Mouse (Mus musculus) megakaryocyte-erythroid progenitor cell, adult 5-6 weeks (primary cell): ENCODE results near the gene Crhr1. TPM values are rescaled to one million over a fixed set of nuclear protein-coding genes. Genes with fewer than 3 reads are reported as not detected.

Experiments
- ATAC-seq: replicated peaks from 2 replicates; pipeline ENCODE4 v1.8.0; 2016; ENCODE audit warnings: mild to moderate bottlenecking, inconsistent platforms; ENCODE audit not compliant: severe bottlenecking, poor library complexity, low FRiP score, low TSS enrichment
- total RNA-seq, 2 experiments: library from RNA; stranded (forward) in 1 of 2; stranded (reverse) in 1 of 2; fragments of 200-1000, 215-1000 nt in 1 of 2; fragments of >200 nt in 1 of 2; fragmentation: Nextera tagmentation in 1 of 2; gene quantifications; 2 replicates each; pipeline ENCODE4 v1.2.3; 2014 to 2017

Gene Crhr1
- total RNA-seq (2014; fragmentation: Nextera tagmentation) (not detected in 2 replicates), total RNA-seq (2017) (not detected in 2 replicates)

DNA sequence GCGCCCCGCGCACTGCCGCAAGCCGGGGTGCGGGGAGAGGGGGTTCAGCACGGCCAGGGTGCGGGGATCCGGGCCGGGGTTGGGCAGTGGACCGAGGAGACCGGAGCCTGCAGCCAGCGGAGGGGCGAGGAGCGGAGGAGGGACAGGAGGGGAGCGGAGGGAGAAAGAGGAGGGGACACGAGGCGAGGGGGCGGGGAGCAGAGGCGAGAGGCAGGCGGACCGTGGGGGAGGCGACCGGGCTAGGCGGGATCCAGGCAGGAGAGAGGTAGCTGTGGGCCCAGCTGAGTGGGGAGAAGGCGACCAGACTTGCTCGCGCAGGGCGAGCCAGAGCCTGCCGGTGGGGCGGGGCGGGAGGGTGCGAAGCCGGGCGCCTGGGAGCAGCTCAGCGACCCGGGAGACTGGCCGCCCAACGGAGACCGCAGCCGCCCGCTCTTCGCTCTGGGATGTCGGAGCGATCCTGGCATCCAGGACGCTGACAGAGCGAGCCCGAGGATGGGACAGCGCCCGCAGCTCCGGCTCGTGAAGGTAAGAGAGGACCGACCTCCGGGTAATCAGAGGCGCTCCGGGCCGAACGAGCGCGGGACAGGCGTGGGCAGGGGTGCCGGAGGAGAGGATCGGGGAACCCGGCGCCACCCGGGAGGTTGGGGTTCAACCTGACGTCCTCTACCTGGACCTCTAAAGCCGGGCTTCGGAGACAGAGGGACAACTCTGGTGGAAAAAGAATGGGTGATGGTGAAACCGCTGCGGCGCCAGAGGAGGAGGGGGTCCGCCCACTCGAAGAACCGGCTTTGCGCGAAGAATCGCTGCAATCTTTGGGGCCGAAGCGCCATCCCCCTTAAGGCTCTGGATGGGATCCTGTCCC, at the start of gene Crhr1:
TSS of gene Crhr1 (plus strand) at position 276 of the 862 bp plus-strand sequence.
- ATAC-seq, result no peak

DNA sequence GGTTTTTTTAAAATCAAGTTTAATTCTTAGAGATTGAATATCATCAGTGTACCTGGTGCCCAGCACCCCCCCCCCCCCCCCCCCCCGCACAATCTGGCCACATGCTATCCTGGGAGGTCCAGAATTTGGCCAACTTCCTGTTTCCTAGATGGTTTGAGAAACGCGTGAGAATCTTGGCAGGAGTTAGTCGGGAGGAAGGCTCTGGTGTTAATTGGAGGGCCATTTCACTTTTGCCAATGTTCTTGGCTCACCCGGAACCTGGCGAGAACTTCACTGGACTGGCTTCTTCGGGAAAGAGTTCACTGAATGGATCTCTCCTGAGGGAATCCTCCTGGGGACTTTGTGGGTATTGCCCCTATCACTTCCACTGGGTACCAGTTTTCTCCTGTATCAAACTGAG, 49.4 kb upstream of the Crhr1 start:
- ATAC-seq, result no peak

DNA sequence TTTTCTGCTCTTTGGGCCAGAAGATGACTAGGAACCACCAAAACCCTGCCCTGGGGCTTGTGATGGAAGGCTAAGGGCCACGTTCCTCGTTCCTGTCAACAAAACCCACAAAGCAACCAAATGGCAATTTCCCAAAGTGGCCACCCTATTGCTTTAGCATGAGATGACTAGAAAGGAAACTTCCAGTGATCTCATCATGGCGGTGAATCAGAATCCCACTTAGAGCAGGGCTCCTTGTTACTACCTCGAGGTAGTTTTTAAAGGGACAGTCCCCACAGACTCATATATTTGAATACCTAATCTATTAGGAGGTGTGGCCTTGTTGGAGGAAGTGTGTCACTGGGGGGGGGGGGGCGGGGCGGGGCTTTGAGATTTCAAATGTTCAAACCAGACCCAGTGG, 48.9 kb upstream of the Crhr1 start:
- no peak for ATAC-seq

DNA sequence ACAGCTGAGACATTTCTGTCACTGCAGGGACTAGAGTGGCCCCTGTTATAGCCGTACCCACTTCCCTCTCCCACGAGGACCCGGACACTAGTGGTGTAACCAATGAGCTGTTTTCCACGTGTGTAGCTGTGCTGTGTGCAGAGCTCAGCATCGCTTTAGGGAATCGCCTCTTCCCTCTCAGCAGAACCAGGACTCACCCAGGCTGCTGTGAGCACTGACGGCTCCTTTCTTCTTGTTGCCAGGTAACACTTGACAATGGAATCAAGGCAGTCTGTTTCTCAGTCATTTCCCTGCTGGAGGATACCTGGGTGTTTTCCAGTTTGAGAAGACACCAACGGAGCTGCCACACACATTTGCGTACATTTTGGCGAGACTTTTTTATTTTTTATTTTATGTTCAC, 44.1 kb upstream of the Crhr1 start:
- no peak for ATAC-seq

DNA sequence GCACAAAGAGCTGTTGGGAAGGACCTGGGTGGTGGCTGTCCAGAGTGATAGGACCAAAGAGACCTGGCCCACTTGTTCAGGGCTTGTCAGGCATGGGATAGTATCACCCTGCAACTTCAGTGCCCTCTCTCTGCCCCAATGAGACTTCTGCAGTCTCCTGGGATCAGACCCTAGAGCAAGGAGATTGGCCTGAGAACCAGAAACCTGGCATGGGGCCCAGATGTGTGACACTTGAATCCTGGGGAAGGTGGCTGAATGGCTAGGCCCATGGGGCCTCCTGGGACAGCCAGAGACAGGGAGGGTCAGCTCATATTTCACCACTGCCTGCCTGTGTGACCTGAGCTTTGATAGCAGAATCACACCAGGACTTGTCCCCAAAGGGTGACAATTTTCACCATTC, 41.9 kb upstream of the Crhr1 start:
- ATAC-seq, result no peak

DNA sequence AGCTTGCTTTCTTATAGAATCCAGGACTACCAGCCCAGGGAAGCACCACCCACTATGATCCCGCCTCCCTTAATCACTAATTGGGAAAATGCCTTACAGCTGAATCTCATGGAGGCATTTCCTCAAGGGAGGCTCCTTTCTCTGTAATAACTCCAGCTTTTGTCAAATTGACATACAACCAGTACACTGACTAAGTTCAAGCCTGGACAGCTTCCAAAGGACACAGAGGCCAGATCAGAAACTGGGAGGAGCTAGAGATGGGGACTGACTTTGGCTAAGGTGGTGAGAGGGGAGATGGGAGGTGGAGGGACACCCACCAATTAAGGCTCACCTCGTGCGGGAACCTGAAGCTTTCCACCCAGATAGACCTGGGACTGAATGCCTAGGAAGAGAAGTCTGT, 37.5 kb upstream of the Crhr1 start:
- ATAC-seq, result no peak

DNA sequence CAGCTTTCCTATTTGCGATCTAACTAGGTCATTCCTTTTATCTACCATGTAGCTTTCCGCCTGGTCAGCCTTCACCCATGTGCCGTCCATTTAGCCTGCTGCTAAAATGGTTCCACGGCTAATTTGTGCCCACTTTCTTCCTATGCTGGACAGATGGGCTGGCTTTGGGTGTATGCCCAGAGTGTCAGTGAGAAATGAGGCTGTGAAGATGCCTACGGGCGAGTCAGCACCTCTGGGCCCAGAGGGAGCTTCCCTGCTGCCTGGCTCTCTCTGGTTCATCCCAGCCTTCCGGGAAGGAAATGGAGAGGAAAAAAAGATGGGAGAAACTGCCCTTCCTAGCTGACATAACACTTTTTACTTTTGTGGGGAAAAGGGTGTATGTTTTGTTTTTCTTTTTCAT, 36.1 kb upstream of the Crhr1 start:
- no peak for ATAC-seq

DNA sequence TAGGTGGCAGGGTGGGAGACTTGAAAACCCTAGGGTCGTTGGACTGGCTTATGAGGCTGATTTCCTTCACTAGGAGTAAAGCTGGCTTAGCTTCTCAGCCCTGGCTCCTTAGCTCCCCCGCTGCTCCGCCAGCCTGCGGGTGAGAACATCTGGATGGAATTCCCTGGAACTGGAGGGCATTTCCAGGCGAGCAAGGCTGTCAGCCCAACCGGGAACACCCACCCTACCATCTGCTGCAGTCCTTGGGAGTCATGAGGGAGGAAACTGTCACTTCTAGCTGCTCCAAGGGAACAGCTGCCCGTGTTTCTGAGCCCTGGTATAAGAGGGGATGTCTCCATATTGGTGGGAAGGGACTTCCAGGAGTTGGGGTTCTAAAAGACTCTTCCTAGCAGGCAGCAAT, 33.1 kb upstream of the Crhr1 start:
- no peak for ATAC-seq

DNA sequence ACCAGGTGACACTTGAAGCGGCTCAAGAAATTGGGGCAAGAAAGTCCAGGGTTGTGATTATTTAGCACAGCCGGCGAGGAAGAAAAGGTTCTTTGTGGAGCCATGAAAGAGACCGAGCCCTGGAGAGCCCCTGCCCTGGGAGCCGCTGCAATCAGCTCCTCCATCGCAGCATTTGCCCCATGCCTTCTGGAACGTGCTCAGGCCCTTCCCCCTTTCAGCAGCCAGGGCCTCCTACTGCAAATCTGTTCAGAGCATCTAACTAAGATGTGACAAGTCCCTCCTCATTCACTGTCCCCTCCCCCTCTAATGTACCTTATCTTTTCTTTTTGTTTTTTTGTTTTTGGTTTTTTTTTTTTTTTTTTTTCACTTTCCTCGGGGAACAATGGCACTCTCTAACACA, 30.0 kb upstream of the Crhr1 start:
- ATAC-seq, result no peak

DNA sequence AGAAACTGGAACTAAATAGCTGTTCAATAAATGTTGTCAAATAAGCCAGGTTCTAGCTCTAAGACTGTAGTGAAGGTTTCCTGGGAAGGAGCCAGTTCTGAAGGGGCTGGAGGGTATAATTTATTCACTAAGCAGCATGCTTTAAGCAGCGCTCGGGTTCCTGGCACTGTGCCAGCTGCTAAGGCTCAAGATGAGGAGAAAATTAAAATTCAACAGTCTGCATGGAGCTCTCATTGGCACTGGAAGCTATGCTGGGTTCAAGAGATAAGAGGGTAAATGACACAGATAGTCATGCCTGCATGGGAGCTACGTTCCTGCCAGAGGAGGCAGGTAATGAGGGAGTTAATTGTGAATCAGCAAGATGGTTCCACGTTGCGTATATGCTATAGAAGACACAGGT, 26.3 kb upstream of the Crhr1 start:
- ATAC-seq, result no peak

DNA sequence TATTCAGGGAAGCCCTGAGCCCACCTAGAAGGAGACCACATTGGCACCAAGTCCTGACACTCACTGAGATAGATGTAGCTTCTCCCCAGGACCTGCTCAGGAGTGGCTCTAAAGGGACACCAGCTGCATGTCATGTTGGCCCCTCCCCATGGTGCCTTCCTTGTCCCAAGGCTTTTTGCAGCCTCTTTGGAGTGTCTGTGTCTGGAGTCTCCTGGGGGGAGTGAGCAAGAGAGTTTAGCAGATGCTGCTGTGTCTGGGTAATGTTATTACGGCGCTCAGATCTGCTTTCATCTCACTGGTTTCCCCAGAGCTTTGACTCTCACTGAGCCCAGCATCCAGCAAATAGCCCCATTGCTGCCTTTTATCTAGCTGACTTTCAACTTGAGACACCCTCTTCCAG, 25.7 kb upstream of the Crhr1 start:
- ATAC-seq, result no peak

DNA sequence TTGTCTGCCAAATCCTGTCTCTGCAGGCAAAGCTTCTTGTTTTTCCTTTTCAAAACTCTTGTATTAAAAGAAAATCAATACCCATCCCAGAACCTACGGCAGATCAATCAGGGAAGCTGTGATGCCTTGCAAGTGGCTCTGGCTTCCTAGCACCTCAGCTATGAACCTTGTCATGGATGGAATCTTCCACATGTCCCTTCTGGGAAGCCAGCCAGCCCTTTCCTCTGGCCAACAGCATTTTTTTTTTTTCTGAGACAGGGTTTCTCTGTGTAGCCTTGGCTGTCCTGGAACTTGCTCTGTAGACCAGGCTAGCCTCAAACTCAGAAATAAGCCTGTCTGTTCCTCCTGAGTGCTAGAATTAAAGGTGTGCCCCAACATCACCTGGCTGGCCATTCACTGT, 22.3 kb upstream of the Crhr1 start:
- ATAC-seq, result no peak

DNA sequence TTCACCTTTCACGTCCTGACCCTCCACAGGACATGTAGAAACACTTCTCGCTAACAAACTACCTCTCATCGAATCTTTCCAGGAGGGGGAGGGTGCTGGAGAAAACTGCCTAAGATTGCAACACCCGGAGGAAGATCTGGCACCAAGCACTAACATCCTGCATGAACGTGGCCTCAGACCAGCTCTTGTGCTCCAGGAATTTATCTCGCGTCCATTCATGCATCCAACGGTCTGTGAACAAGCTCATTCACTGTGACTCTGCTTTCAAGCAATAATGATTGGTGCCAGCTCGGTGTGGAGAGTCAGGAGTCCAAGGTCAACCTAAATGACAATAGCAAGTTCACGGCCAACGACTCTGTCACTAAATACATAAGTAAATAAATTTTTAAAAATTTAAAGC, 20.8 kb upstream of the Crhr1 start:
- no peak for ATAC-seq

DNA sequence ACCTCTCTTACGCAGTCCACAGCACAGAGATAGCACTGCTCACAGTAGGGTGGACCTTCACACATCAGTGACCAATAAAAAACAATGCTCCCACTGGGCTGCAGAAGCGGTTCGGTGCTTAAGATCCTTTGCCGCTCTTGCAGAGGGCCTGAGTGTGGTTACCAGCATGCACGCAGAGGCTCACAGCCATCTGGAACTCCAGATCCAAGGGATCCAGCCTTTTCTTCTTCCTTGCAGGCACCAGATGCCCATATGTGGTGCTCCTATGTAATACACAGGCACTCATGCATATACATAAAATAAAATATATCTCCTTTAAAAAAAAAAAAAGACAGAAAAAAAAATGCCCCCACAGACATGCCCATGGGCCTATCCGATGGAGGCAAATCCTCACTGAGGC, 19.0 kb upstream of the Crhr1 start:
- ATAC-seq, result no peak

DNA sequence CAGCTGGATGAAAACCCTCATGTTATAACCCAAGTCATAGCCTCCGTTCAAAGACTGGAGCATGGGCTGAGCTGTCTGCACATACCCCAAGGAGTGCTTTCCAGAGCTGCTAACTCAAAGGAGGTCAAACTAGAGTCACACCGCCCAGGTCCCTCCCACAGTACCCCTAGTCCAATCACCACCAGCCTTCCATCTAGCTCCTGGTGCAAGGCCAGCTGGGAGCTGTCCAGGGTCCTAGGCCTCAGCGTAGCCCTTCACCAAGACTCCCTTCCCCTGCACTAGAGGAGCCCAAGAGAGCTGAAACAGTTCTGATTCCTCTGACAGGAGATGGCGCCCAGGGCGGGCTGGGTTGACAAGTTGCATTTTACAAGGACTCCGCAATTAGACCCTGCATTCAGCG, 18.0 kb upstream of the Crhr1 start:
- ATAC-seq, result peak; percentile 79

DNA sequence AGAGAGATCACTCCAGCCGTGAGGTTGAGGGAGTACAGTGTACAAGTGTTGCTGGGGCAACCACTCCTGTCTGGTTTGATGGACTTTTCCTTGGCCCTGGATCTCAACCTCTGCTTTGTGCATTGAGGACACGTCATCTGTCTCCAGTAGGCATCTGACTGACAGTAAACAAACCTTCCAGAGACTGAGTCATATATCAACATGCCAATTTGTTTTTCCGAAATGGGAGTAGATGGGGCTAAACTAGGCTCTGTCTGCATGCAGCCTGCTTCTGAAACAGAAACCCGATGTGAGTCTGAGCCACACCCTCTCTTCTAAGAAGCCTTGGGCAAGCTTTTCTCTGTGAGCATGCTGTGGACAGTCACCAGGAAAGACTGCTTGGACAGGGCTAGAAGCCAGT, 14.3 kb upstream of the Crhr1 start:
- ATAC-seq, result no peak

DNA sequence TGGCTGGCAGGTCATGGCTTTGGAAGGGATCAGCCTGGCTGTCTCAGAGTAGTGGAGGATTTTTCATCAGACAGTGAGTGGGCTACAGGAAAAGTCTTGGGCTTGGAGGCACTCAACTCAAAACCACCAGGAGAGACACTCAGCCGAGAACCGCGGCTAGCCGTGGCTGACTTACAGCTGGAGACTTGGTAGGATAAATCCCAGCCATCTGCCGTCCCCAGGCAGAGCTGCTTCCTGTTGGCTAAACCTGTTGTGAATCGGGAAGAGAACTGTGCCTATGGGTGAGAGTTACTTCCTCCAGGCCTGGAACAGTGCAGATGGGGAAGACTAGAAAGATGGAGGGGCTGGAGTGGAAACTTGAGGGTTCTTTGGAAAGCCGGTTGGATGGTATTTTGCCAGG, 9.7 kb upstream of the Crhr1 start:
- ATAC-seq, result no peak

DNA sequence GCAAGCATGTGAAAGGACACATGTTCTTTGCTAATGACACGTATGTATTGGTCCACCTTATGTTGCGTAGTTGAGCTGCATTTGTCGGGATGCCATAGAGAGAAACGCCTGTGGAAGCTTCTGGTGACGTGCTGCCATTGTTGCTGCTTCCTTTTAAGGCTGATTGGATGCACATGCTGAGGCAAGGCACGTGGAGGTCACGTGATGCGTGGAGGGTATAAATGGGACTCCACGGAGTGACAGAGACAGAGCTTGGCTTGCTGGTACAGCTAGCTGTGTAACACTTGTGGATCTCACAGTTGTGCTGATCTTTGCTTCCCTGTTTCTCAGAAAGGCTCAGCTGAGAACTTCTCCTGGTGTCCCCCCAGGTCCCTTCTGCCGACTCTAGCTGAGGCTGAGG, 9.2 kb upstream of the Crhr1 start:
- no peak for ATAC-seq

DNA sequence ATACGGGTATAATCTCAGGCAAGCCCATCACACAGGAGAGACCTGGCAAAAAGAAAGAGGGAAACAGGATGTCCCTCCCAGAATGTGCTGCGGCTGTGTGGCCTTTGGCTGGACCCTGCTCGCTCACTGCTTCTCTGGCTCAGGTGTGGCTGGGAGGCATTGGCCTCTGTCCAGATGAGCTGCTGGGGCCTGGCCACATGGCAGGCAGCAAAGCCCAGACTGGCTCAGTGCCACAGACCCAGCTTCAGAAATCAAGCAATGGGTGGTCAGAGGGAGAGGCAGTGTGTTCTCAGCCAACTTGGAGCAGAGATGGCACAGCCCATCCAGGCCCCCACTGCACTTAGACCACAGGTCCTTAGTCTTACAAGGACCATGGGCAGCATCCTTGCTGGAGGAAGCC, 8.1 kb upstream of the Crhr1 start:
- no peak for ATAC-seq

DNA sequence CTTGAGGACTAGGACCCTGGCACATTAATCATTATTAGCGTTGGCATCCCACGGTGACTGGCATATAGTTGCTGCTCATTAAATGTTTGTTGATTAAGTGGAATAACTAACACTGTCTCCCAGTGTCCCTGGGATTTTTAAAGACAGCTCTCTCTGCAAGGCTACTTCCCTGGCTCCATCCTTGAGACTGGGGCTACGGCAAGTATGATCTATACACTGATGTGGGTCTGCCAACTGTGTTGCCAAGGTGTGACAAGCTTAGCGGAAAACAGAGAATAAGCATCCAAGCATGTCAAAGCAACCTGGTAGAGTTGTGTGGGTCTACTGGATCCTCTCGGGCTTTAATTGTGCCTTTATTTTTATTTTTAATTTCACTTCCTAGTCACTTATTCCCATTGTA, 3.2 kb upstream of the Crhr1 start:
- ATAC-seq, result no peak

DNA sequence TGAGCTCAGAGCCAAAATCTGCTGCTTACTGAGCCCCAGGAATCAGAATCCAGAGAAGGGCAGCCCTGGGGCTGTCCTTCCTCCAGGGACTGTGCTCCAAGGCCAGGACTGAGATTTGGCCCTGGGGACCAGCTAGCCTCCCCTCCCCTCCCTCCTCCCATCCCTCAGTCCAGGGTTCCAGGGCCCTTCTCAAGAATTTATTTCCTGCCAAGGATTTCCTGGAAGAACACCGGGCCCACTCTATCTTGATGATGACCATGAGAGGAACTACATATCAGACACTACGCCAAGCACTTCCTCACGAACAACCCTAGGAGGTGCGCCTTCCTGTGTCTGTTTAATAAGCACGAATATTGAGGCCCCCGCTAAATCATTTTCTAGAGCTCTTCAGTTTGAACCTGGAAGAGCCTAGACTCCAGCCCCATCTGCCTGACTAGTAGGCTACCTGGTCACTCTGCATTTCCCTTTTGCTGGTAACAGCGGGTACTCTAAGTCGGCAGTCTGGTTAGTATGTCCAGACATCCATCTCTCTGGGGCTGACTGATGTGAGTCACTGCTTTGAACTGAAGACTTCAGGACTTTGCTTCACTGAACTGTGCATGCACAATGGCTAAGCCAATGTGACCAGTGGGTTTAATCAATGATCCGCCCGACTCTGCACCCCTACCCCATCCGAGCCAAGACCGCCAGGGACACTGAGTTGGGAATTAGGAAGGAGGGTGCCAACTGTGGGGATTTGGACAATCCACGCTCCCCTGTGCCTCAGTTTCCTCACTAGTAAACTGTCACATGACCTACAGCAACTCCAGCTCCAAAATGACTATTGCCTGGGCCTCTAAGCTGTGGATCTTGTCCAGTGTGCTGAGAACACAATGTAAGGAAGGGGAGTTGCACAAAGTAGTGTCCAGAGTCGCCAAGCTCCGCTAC, 1.7 kb upstream of the Crhr1 start:
- no peak for ATAC-seq
